ENCODE assay signal across 8 mouse cellular contexts in genomic region chrX:38250352-38250950, GRCm38 (mm10). TPM values are rescaled to one million over a fixed set of nuclear protein-coding genes. Genes with fewer than 3 reads are reported as not detected.
DNase-seq lines count a peak whose midpoint lies in the region; ATAC-seq lines count a peak whose summit lies in the region.

No protein-coding gene starts in this region.

- no peak for ATAC-seq in cerebellum, adult (ENCODE audit: insufficient number of reproducible peaks, low FRiP score, low TSS enrichment)
- peak; percentile 60 to 66; a peak in 3 of 4 replicates for ATAC-seq in hematopoietic stem cell, adult 5-6 weeks (replicated peaks in 1 of 2; ENCODE audit: insufficient read depth in 1 of 2, low FRiP score in 2 of 2, low TSS enrichment in 1 of 2, low read depth in 1 of 2, poor library complexity in 2 of 2, severe bottlenecking in 2 of 2)

- DNase-seq in cerebellum, postnatal 14 days: peak; percentile 15 to 42
- DNase-seq in A20 (ENCODE audit: low read depth, low spot score): peak; percentile 63
- DNase-seq in embryo, embryonic 10 days (ENCODE audit: low spot score): peak; percentile 60
- peak; percentile 5 for DNase-seq in liver
- peak; percentile 20 for DNase-seq in naive thymus-derived CD4-positive, alpha-beta T cell, adult 2 months (ENCODE audit: low read depth)
- DNase-seq in ovary, postnatal 14 days (ENCODE audit: low spot score): no peak

RNA-seq across cellular contexts. Expression of gene Tmem255a, which starts 1.8 kb away (rescaled TPM):
- total RNA-seq in hematopoietic stem cell, adult 5-6 weeks (2017): not detected in 2 replicates
